20 mouse cellular contexts compared by ENCODE assay signal in the genomic region with DNA sequence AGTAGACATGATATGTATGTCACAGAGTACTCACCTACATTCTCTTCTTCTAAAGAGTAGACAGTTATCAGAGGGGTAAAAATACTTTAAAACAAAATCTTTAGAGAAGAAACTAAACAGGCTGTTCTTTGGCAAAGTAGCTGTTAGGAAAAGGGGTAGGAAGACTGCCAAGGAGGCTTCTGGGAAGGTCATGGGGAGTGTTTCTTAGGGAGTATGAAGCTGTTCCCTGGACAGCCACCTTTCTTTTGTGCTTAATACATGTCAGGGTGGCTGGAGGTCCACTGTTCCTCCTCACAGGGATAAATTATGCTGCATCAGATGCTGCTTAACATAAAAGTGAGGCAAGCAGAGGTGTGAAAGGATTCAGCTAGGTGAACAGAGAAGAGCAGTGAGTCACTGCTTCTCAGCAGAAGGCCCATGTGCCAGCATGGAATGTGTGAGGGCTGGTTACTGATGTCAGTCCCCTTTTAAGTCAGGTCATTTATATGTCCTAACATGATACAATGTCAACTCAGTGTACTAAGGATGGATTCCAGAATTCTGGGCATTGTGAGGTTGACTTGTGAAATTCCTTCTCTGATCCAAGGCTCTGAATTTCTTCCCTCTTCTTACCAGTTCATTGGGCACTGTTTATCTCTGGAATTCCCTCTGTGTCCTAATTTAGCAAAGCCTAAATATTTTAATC.
DNase-seq lines count a peak whose midpoint lies in the region; ATAC-seq lines count a peak whose summit lies in the region.
"Had no signal": no experiment of that assay in that cellular context is flagged by ENCODE, and none has a peak within 500 bp of the region (broad histone marks: within the 10 kb centered on the region; RNA-seq: fewer than 3 reads in every experiment).

No protein-coding gene starts in this region.

- peak; percentile 86 for ATAC-seq in frontal cortex, adult (ENCODE audit: low TSS enrichment)
- ATAC-seq: CD4-positive, CD25-positive, alpha-beta regulatory T cell, adult 4 months; forebrain, postnatal 0 days; inflammation-experienced regulatory T-cells, adult 6 months; midbrain, embryonic 16.5 days had no signal

- no peak for DNase-seq in frontal cortex, postnatal 14 days (ENCODE audit: low spot score in 2 of 2)
- DNase-seq in Muller cell, postnatal 12 days (ENCODE audit: inconsistent ontology term) = peak; percentile 89
- DNase-seq in fibroblast of lung, adult 2 months (ENCODE audit: low read depth) = peak; percentile 12
- DNase-seq in lung, postnatal 14 days = peak; percentile 28
- no peak for DNase-seq in layer of hippocampus, adult 9-11 months
- no peak for DNase-seq in liver
- no peak for DNase-seq in cerebellum, postnatal 10 days
- DNase-seq: adrenal gland, adult 2 months; cerebellum, adult 9-11 months; forebrain, postnatal 0 days; gastrocnemius, adult 2 months; kidney, adult 2 months; kidney, postnatal 10 days; layer of hippocampus, postnatal 36 days; right cerebral cortex, postnatal 4 days; thymus, postnatal 36 days had no signal

Comparison
In these comparisons a context has a peak if more than half of its experiments do, and no peak if none do; other contexts are left out.
1. DNase-seq: peak in Muller cell, postnatal 12 days (single experiment), fibroblast of lung, adult 2 months (single experiment) and lung, postnatal 14 days (single experiment); none in frontal cortex, postnatal 14 days (0 of 2), layer of hippocampus, adult 9-11 months (single experiment), liver (single experiment) and cerebellum, postnatal 10 days (0 of 2).